Mouse (Mus musculus) MEL (cell line): ENCODE data around the gene Reg2. TPM values are rescaled to one million over a fixed set of nuclear protein-coding genes. Genes with fewer than 3 reads are reported as not detected.

Experiments used
- DNase-seq: peaks from one replicate; pipeline ENCODE4 v3.0.0; 2011; ENCODE audit warnings: low read depth, low spot score
- H3K27ac ChIP-seq: 2 replicates; pipeline ENCODE4 v1.5.1; 2012; ENCODE audit warnings: low read depth, mild to moderate bottlenecking, control low read depth, low read length, moderate library complexity; ENCODE audit not compliant: control insufficient read depth
- H3K27me3 ChIP-seq, 2 experiments: fragments of 150-350 bp in 1 of 2; sonication (generic) in 1 of 2; 2 replicates each; pipeline ENCODE4 v1.6.1; 2012; ENCODE audit warnings: low read length in 2 of 2, mild to moderate bottlenecking in 2 of 2, improper control_type of control experiment in 1 of 2, moderate library complexity in 1 of 2; ENCODE audit not compliant: insufficient read depth in 2 of 2, control insufficient read depth in 1 of 2
- H3K36me3 ChIP-seq, 2 experiments: 2 replicates each; pipeline ENCODE4 v1.6.1; 2012 to 2014; ENCODE audit warnings: low read length in 2 of 2, improper control_type of control experiment in 1 of 2, inconsistent platforms in 1 of 2, mild to moderate bottlenecking in 1 of 2; ENCODE audit not compliant: insufficient read depth in 2 of 2, control insufficient read depth in 1 of 2
- H3K4me1 ChIP-seq, 2 experiments: fragments of 150-350 bp in 1 of 2; sonication (generic) in 1 of 2; 2 replicates each; pipeline ENCODE4 v1.6.1; 2012; ENCODE audit warnings: low read length in 2 of 2, improper control_type of control experiment in 1 of 2, mild to moderate bottlenecking in 1 of 2; ENCODE audit not compliant: insufficient read depth in 2 of 2, control insufficient read depth in 1 of 2
- H3K4me3 ChIP-seq, 2 experiments: fragments of 150-350 bp in 1 of 2; sonication (generic) in 1 of 2; 2 replicates each; pipeline ENCODE4 v1.5.1; 2012; ENCODE audit warnings: low read depth in 2 of 2, low read length in 2 of 2, mild to moderate bottlenecking in 2 of 2, moderate library complexity in 2 of 2, control low read depth in 1 of 2, improper control_type of control experiment in 1 of 2; ENCODE audit not compliant: control insufficient read depth in 1 of 2, insufficient read depth in 1 of 2
- H3K79me2 ChIP-seq: 2 replicates; pipeline ENCODE4 v1.6.1; 2012; ENCODE audit warnings: mild to moderate bottlenecking, low read length, moderate library complexity; ENCODE audit not compliant: control insufficient read depth, poor library complexity, insufficient read depth
- H3K9ac ChIP-seq: 2 replicates; pipeline ENCODE4 v1.6.1; 2012; ENCODE audit warnings: low read depth, mild to moderate bottlenecking, control low read depth, low read length, moderate library complexity; ENCODE audit not compliant: control insufficient read depth, poor library complexity, severe bottlenecking
- H3K9me3 ChIP-seq: fragments of 150-350 bp; sonication (generic); replicated peaks from 2 replicates; pipeline ENCODE4 v1.6.1; 2012; ENCODE audit warnings: mild to moderate bottlenecking, low read length, improper control_type of control experiment, moderate library complexity; ENCODE audit not compliant: insufficient read depth
- CTCF ChIP-seq, 3 experiments: IDR thresholded peaks in 2 of 3; conservative IDR thresholded peaks in 1 of 3; 2 replicates each; pipeline ENCODE4 v1.5.1; 2011 to 2012; ENCODE audit warnings: low read length in 3 of 3, low read depth in 2 of 3, mild to moderate bottlenecking in 2 of 3, improper control_type of control experiment in 1 of 3, inconsistent platforms in 1 of 3, mixed read lengths in 1 of 3, moderate library complexity in 1 of 3; ENCODE audit not compliant: control insufficient read depth in 1 of 3, insufficient read depth in 1 of 3, poor library complexity in 1 of 3, severe bottlenecking in 1 of 3
- MAFK ChIP-seq: IDR thresholded peaks from 2 replicates; pipeline ENCODE4 v1.6.1; 2011; ENCODE audit warnings: low read depth, mild to moderate bottlenecking, low read length, improper control_type of control experiment, borderline replicate concordance
- UBTF ChIP-seq: IDR thresholded peaks from 2 replicates; pipeline ENCODE4 v1.6.1; 2012; ENCODE audit warnings: low read depth, mild to moderate bottlenecking, inconsistent platforms, low read length, improper control_type of control experiment, moderate library complexity, borderline replicate concordance; ENCODE audit not compliant: insufficient read depth
- polyA plus RNA-seq, 2 experiments: library from polyadenylated mRNA; stranded (reverse) in 1 of 2; unstranded in 1 of 2; fragments of >175 nt in 1 of 2; fragments of >200 nt in 1 of 2; gene quantifications; 2 replicates each; pipeline versions ENCODE4 v1.2.1 to v1.2.4; 2012; ENCODE audit warnings: low replicate concordance in 2 of 2, low read depth in 1 of 2; ENCODE audit not compliant: insufficient read length in 2 of 2, insufficient read depth in 1 of 2, missing spikeins in 1 of 2
- total RNA-seq: library from RNA; depleted of rRNA; stranded (reverse); fragments of 300-350 nt; gene quantifications from 2 replicates; pipeline ENCODE4 v1.2.3, GENCODE M21; 2012; rRNA removed

Gene Reg2
- total and polyA plus RNA-seq, 3 experiments = not detected

DNA sequence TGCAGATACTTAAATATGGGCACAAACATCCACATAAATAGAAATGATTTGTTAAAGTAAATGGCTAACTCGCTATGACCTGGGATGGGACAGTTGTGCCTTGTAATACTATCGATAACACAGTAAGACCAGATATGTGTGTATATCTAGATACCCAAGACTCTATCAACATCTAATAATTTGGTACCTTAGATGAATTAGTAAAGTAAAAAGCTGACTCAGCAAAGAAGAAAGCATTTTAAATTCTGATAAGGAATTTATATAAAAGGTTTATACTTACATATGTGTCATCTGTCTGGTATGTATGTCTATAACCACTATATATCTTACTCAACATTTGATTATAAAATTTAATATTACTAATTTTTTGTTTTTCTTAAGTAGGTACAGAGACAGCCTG lies 57.4 kb downstream of the Reg2 start:
- TF ChIP-seq UBTF (no peak), MAFK (peak; percentile 52; the same call in 1 of the 2 replicates), CTCF (IDR thresholded peaks at IDR 0.05 in 2 of 3, conservative IDR thresholded peaks at IDR 0.05 in 1 of 3; ENCODE audit: control insufficient read depth in 1 of 3, insufficient read depth in 1 of 3, low read depth in 2 of 3, low read length in 3 of 3, poor library complexity in 1 of 3, severe bottlenecking in 1 of 3) (no peak)
- H3K27ac ChIP-seq = no peak overlapping the region
- DNase-seq = no peak
- H3K9me3 ChIP-seq = no peaks in the 10 kb centered on the region
- H3K79me2 ChIP-seq = no peaks in the 10 kb centered on the region
- H3K4me1 ChIP-seq = no peaks in the 10 kb centered on the region
- no peak overlapping the region for H3K4me3 ChIP-seq
- no peak overlapping the region for H3K9ac ChIP-seq
- no peaks in the 10 kb centered on the region for H3K27me3 ChIP-seq
- H3K36me3 ChIP-seq = no peaks in the 10 kb centered on the region

Other genes with a start within 250 kb of the Reg2 start
- not detected in 2 replicates for gene Reg3b, start 25.0 kb upstream of the Reg2 start, total RNA-seq
- not detected for gene Reg3b, start 25.0 kb upstream of the Reg2 start, polyA plus RNA-seq
- not detected in 2 replicates for gene Reg3d, start 16.8 kb upstream of the Reg2 start, total RNA-seq
- gene Reg3d, start 16.8 kb upstream of the Reg2 start, polyA plus RNA-seq = not detected
- not detected in 2 replicates for gene Reg3a, start 14.9 kb upstream of the Reg2 start, total RNA-seq
- gene Reg3a, start 14.9 kb upstream of the Reg2 start, polyA plus RNA-seq = not detected
- gene Reg1, start 27.1 kb downstream of the Reg2 start, total RNA-seq = not detected in 2 replicates
- not detected for gene Reg1, start 27.1 kb downstream of the Reg2 start, polyA plus RNA-seq
- gene Reg3g, start 73.2 kb downstream of the Reg2 start, total RNA-seq = not detected in 2 replicates
- not detected for gene Reg3g, start 73.2 kb downstream of the Reg2 start, polyA plus RNA-seq